Mouse (Mus musculus) c-Kit-positive CD71-positive TER-119-negative erythroid progenitor cells, embryonic 14.5 days (primary cell): ENCODE measurements around the gene Lexm.

Source experiments
- DNase-seq: peaks from one replicate; pipeline ENCODE4 v3.0.0-alpha.2; 2013; ENCODE audit warnings: low read depth

The Lexm gene

DNA sequence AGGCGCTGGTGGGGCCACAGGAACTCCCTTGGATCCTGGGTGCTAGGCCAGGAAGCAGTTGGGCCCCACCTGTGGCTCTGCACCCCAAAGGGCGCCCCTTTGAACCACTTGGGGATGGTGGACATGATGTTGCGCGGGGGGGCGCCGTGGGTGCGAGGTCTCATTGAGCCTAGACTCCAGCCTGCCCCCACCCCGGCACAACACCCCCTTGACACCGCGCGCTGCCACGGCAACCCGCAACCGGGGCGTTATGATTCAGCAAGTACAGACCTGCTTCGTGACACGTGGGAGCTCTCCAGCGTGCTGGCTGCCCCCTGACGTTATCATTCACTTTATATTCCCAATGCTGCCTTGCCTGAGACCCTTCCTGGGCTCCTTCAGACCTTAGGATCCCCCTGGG is at the start of gene Lexm:
Lexm (minus strand) TSS at position 186 of the 400 bp plus-strand sequence.
- no peak for DNase-seq

DNA sequence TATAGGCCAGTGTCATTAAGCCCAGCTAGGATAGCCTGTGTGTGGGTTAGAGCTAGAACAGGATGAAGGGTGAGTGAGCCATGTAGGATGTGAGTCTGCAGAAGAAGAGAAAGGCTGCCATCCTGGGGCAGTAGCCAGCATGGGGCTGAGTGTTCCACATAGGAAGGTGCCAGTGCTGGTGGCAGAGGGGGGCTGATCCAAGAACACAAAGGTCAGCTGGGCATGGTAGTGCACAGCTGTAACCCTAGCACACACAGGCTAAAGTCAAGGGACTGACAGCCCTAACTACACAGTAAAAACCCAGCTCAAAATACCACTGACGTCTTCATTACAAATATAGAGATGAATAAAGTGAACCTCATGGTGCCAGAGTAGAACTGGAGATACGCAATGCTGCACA is 49.5 kb upstream of the Lexm start:
- DNase-seq, result no peak

GRCm38 (mm10) chr4:106665673-106666072 is 48.6 kb upstream of the Lexm start:
- no peak for DNase-seq

GRCm38 (mm10) chr4:106665269-106665668 is 48.2 kb upstream of the Lexm start:
- DNase-seq, result no peak

DNA sequence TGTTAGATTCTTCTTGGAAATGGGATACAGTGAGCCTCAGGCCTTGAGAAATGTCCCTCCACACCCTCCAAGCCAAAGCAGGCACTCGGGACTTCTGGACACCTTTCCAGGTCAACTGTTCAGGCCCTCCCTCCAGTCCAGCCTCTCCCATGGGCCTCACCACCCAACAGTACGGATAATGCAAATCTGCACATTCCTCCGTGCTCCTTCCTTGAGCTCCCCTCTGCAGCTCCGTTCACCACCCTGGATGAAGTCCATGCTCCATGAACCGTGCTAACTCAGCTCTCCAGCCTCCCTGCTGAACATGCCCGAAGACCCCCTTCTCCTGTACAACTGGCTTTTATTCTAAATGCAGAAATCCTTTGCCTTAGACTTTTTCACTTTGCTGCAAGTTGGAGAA is 47.7 kb upstream of the Lexm start:
- DNase-seq, result no peak

DNA sequence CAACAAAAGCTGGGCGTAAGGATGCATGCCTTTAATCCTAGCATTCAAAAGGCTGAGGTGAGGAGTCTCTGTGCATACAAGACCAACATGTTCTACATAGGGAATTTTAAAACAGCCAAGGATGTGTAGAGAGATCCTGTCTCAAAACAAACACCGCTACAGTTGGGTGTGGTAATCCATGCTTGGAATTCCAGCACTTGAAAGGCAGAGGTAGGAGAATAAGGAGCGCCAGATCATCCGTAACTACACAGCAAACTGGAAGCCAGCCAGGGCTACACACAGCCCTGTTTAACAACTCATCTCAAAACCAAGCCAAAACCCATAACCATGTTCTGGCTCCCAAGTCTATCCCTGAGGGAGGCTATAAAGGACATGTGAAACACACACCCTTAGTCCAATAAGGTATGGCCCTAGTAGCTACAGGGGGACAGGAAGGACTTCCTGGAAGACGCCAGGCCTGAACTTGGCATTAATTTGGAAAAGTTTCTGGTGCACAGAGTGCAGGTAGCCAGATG is 47.0 kb upstream of the Lexm start:
- no peak for DNase-seq

DNA sequence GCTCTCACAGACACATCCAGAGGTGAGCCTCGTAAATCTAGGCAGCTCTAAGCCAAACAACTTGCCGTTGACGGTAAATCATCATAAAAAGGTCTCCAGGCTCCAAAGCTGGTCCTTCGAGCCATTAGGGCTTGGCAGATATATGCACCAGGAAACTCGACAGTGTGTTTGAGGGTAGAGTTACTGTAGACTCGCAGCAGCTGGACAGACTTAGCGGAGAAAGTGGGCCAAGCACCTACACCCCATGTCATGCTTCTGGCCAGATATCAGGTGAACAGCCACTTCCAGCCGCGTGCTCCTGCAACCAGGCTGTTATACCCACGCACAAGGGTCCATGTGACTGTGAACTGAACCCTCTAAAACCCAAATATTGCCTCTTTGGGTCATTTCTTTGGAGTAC is 38.6 kb upstream of the Lexm start:
- no peak for DNase-seq

DNA sequence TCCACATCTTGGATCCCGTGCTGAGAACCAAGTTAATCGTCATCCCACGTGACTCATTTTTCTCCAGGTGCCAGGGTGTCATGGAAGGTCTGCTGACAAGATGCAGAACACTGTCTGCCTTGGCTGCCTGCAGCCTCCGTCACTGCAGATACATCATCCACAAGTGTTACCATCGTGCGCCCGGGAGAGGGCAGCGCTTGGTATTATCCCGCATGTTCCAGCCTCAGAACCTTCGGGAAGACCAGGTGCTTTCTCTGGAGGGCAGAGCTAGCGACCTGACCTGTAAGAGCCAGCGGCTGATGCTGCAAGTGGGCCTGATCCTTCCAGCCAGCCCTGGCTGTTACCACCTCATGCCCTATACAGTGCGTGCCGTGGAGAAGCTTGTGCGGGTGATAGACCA is 36.0 kb upstream of the Lexm start:
- no peak for DNase-seq

DNA sequence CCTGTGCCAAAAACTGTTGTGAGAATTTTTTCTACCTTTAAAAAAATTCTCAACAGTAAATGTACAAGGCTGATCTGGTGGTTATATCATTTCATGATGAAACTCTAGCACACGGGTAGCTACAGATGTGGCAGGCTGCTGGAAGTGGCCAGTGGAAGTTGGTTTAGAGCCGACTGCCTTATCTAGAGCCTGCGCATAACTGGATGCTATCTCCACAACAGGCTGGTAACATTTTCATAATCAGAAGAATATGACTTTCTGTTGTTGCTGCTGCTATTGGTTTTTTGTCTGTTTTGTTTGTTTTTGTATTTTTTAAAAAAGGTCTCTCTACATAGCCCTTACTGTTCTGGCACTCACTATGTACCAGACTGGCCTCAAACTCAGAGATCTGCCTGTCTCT is 35.5 kb upstream of the Lexm start:
- DNase-seq, result no peak

- peak; percentile 93 for DNase-seq
Measured at GRCm38 (mm10) chr4:106650833-106651527, 33.9 kb upstream of the Lexm start, which contains the start of gene Pars2. Gene Pars2 (plus strand): TSS chr4:106651069.

DNA sequence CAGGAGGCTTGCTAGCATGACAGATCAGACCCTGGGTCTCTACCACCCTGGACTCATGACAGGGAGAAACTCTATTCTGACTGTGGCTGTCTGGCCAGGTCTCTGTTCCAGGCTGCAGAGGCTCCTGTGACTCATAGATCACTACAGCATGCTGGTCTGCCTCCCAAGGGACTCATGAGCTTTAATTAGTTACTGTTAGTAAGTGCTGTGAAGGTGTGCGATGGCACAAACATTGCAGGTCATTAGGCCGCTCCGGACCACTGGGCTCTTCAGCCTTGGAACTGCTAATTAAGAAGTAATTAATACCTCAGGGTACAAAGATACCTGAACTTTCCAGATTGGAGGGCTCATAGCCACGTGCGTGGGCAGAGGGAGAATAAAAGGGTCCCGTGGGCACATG is 30.1 kb upstream of the Lexm start:
- DNase-seq, result no peak

DNA sequence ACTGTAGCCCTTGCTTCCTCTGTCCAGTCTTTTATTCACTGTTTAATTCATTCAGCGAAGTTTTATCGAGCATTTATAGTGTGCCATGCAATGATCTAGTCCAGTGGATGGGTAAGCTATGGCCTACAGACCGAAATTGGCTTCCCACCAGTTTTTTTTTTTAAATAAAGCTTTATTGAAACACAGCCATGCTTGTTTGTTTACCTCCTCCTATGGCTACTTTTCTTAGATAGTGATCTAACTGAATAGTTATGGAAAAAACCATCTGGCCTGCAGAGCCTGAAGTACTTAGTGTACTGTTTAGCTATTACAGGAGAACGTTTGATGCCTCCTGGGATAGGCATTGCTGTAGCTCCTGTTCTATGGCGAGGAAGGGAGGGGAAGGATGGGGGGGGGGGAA is 28.8 kb upstream of the Lexm start:
- no peak for DNase-seq

GRCm38 (mm10) chr4:106644218-106644610 is 27.2 kb upstream of the Lexm start:
- DNase-seq, result no peak

DNA sequence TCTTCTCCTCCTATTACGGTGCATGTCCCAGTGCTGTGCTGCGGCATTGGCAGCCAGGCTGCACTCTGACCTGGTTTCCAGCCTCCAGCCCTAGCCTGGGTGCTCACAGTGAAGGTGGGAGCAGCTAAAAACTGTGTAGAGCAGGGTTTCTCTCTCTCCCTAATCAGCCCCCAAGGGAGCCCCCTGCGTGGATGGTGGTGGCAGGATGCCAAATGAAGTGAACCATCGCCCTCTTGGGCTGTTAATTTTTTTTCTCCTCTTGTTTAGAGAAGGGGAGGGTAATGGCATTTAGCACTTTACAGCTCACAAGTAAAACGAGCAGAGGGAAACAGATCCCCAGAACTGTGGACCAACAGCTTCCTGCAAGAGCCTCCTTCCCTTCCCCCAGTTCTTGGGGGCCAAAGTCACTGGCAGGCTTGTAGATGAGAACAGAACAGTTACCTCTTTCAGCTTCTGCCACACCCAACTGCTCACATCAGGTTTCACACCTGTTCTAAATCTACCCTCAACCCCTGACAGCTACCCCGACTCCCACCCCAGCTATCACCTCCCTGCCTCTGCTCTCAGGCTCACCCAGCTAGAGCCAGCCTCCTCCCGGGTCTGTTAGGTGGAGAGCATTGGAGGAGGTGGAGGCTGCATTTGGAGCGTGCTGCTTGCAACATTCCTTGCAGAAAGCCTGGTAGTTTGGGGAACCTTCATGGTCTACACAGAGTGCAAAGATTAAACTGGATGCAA is 26.6 kb upstream of the Lexm start:
- DNase-seq, result no peak

GRCm38 (mm10) chr4:106634086-106634479 is 17.0 kb upstream of the Lexm start:
- DNase-seq, result no peak

DNA sequence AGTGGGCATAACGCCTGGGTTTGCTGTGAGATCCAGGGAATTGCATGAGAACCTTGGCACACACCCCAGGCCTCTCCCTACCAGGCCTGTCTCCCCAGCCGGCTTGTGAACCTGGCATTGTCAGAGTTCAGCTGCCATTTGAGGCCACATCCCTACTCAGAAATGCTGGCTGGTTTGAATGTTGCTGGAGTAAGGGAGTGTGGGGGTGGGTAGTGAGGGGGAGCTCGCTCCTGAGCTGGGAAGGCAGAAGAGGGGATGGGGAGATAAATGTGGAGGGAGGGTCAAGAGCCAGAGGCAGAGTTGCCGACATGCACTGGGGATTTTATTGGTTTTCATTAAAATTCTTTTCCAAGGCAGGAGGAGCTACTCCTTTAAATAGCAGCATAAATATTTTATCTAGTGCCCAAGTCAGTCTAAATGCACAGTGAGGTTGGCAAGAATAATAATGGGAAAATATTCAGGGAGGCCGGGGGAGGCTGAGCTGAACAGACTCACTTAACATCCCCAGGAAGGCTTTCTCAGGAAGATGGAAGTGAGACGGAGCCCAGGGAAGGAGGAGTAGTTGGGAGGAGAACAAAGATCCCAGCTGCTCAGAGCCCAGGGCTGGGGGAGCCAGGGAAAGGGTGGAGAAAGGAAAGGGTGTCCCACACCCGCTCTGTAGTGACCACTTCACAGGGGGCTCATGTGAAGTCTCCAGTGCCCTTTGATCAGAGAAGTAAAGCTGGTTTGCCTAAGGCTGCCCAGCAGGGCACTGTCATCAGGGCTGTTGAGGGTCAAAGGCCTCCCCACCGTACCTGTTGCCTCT is 16.4 kb upstream of the Lexm start:
- no peak for DNase-seq

GRCm38 (mm10) chr4:106632313-106632712 is 15.3 kb upstream of the Lexm start:
- no peak for DNase-seq

GRCm38 (mm10) chr4:106630333-106631220 is 13.5 kb upstream of the Lexm start:
- peak; percentile 41 for DNase-seq

- no peak for DNase-seq
Measured at GRCm38 (mm10) chr4:106629374-106629773, 12.3 kb upstream of the Lexm start.

DNA sequence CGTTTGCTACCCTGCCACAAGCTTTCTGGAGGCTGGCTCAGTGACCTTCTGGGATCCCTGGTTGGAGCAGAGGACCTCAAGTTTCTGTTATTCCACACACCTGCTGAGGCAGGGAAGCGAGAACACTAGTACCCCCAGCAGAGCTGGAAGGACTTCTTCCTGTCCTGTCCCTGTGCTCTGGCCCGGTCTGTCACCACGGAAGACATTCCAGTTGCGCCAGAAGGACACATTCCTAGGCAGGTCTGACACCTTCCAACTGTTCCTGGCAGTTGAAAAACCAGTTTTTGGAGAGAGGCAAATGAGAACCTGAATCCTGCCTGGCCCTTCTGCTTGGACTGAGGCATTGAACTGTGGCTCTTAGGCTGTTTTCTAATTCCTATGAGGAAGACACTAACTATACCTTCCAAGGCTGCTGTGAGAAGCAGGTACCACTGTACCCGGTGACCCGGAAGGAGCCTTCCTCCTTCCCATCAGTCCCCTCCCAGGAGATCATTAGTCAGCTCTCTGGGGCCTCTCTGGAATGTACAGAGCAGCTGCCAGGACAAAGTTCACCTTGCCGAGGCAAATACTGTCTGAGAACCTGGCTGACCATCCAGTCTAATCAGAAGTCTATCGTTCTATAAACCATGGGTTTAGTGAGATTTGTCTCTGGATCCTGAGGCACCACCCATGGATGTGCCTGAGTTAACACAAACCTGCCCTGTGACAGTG is 11.8 kb upstream of the Lexm start:
- DNase-seq, result no peak

DNA sequence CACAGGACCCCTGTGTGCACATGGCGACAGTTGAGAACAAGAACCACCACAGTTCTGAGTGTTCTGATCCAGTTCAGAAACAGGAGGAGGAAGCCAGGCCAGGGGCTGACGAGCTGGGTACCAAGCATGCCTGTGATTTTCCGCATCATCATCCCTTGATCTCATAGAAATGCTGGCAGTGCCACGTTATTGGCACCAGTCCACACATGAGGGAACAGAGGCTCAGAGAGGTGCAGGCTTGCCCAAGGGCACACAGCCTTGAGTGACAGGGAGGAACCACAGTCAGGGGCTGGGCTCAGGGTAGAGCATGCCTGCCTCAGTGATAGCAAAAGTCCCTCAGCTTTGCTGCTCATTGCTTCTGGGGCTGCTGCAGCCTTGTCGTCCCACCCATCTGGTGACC is 10.8 kb upstream of the Lexm start:
- no peak for DNase-seq
